Mouse (Mus musculus): ENCODE results near the gene Dner.

DNA sequence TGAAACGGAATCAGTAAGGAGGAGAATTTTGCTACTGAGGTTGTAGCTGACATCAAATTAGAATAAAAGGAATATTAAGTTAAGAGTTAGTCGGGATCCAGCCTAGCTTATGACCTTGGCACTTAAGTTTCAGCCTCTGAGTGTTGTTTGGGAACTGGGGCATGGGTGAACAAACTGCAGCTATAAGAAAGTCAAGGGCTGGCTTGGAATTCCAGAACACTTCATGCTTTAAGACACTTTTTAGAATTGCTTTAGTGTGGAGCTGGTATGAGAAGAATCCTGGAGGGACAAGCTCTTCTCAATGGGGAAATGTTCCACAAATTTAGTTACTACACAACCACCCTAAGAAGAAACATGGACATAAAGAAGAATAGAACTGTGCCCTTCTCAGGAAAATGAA, 223.8 kb downstream of the Dner start:
- no peak for TF ChIP-seq POLR2A (IDR thresholded peaks at IDR 0.05; ENCODE audit: extremely low read depth, insufficient read depth, low read length)
- no peak for TF ChIP-seq CTCF (IDR thresholded peaks at IDR 0.05; ENCODE audit: low read depth, low read length)

Data from liver, adult 2 months (tissue).